Mouse (Mus musculus) layer of hippocampus, adult 9-10 months (tissue): ENCODE measurements around the gene Slc39a5.

Experiments
- DNase-seq: peaks from one replicate; pipeline ENCODE4 v3.0.0; 2022; ENCODE audit warnings: low spot score

Slc39a5 gene

GRCm38 (mm10) chr10:128401056-128401455, at the start of gene Slc39a5:
TSS of gene Slc39a5 (minus strand) at chr10:128401229.
- no peak for DNase-seq

GRCm38 (mm10) chr10:128445407-128445806, 44.4 kb upstream of the Slc39a5 start:
- no peak for DNase-seq

GRCm38 (mm10) chr10:128444354-128444753, 43.3 kb upstream of the Slc39a5 start:
- DNase-seq = no peak

- no peak for DNase-seq
Measured at GRCm38 (mm10) chr10:128442718-128443117, 41.7 kb upstream of the Slc39a5 start.

- DNase-seq = no peak
Measured at GRCm38 (mm10) chr10:128441324-128442119, 40.5 kb upstream of the Slc39a5 start.

- no peak for DNase-seq
Measured at GRCm38 (mm10) chr10:128440407-128440806, 39.4 kb upstream of the Slc39a5 start.

GRCm38 (mm10) chr10:128438675-128439279, 37.7 kb upstream of the Slc39a5 start:
- peak; percentile 20 for DNase-seq

- no peak for DNase-seq
Measured at GRCm38 (mm10) chr10:128436376-128436775, 35.3 kb upstream of the Slc39a5 start.

GRCm38 (mm10) chr10:128435873-128436272, 34.8 kb upstream of the Slc39a5 start:
- no peak for DNase-seq

- DNase-seq = no peak
Measured at GRCm38 (mm10) chr10:128435186-128435823, 34.3 kb upstream of the Slc39a5 start.

GRCm38 (mm10) chr10:128434681-128435080, 33.7 kb upstream of the Slc39a5 start:
- no peak for DNase-seq

GRCm38 (mm10) chr10:128433417-128433816, 32.4 kb upstream of the Slc39a5 start:
- no peak for DNase-seq

- no peak for DNase-seq
Measured at GRCm38 (mm10) chr10:128429454-128429853, 28.4 kb upstream of the Slc39a5 start.

- no peak for DNase-seq
Measured at GRCm38 (mm10) chr10:128429052-128429451, 28.0 kb upstream of the Slc39a5 start.

GRCm38 (mm10) chr10:128425260-128425659, 24.2 kb upstream of the Slc39a5 start:
- DNase-seq = no peak

GRCm38 (mm10) chr10:128424604-128425003, 23.6 kb upstream of the Slc39a5 start:
- DNase-seq = no peak

- no peak for DNase-seq
Measured at GRCm38 (mm10) chr10:128422426-128422825, 21.4 kb upstream of the Slc39a5 start.

GRCm38 (mm10) chr10:128414848-128415247, 13.8 kb upstream of the Slc39a5 start:
- no peak for DNase-seq

- DNase-seq = no peak
Measured at GRCm38 (mm10) chr10:128413076-128413475, 12.0 kb upstream of the Slc39a5 start.

GRCm38 (mm10) chr10:128412558-128412957, 11.5 kb upstream of the Slc39a5 start:
- DNase-seq = no peak

GRCm38 (mm10) chr10:128412055-128412381, 11.0 kb upstream of the Slc39a5 start:
- DNase-seq = no peak

GRCm38 (mm10) chr10:128411211-128412054, 10.4 kb upstream of the Slc39a5 start, which contains the start of the genes Nabp2 and Rnf41:
TSS of gene Nabp2 (minus strand) at chr10:128411492.
TSS of gene Rnf41 (plus strand) at chr10:128411657.
- DNase-seq = peak; percentile 93
